Mouse (Mus musculus): Measurements from ENCODE around the gene Rbm15b. TPM values are rescaled to one million over a fixed set of nuclear protein-coding genes. Genes with fewer than 3 reads are reported as not detected.
A peak's percentile ranks its signal among the peaks of the same experiment; 100 is the strongest.

The Rbm15b gene
- polyA plus RNA-seq, 1 experiment from 2014 or later = 15.0 TPM

DNA sequence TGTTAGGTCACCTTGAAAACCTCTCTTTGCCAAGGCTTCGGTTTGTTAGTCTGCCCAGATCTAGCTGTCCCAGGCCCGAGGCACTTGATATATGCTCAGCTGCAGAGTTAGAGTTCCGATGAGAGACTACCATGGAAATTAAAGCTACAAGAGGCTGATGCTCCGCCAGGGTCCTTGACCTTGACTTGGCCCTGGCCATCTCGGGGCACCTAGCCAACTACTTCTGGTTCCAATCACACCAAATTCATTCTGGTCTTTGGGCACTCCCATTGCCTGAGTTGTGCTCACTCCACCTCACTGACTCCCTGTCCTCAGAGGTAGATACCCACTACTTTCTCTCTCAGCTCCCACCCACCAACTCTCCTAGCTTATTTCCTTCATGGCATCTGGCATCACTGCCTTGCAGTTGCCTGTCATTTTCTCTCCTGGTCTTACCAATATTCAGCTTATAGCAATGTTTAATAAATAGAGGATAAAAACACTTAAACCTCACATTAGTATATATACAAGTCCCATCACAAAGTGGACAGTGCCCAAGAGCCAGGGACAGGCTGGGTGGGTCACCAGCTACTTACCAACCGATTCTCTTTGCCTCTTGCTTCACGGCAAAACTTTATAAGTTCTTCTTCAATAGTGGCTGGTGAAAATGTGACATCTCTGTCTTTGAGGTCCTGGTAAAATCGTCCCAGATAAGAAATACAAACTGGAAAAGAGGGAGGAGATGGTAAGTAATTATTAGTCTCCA lies 3.4 kb upstream of the Rbm15b start:
- Histone ChIP-seq H3K9me3 (ENCODE audit: control insufficient read depth, low read depth, low read length) (no peaks in the 10 kb centered on the region), H3K36me3 (ENCODE audit: control insufficient read depth, insufficient read depth, low read length) (peaks cover 22% of the 10 kb centered on the region), H3K27ac (ENCODE audit: low read length) (no peak overlapping the region), H3K27me3 (ENCODE audit: control insufficient read depth, insufficient read depth, low read length) (no peaks in the 10 kb centered on the region), H3K4me3 (ENCODE audit: low read depth, low read length) (peak overlapping the region; percentile 88), H3K4me2 (replicated peaks; ENCODE audit: low read depth, low read length) (peak overlapping the region; percentile 65), H3K4me1 (ENCODE audit: control insufficient read depth, insufficient read depth, low read length) (peaks cover 14% of the 10 kb centered on the region), H3K9ac (replicated peaks; ENCODE audit: low read depth, low read length) (peak overlapping the region; percentile 82)
- WGBS = 64% methylated on average over 8 of the region's 8 CpGs
- no peak for ATAC-seq (ENCODE audit: insufficient number of reproducible peaks, insufficient read depth, low FRiP score, low read depth)

GRCm38 (mm10) chr9:106889321-106889720 lies 2.1 kb upstream of the Rbm15b start:
- H3K27me3 ChIP-seq (ENCODE audit: control insufficient read depth, insufficient read depth, low read length) = no peaks in the 10 kb centered on the region
- H3K4me2 ChIP-seq (replicated peaks; ENCODE audit: low read depth, low read length) = no peak overlapping the region
- H3K9ac ChIP-seq (replicated peaks; ENCODE audit: low read depth, low read length) = no peak overlapping the region
- ATAC-seq (ENCODE audit: insufficient number of reproducible peaks, insufficient read depth, low FRiP score, low read depth) = no peak
- H3K4me1 ChIP-seq (ENCODE audit: control insufficient read depth, insufficient read depth, low read length) = peaks cover 27% of the 10 kb centered on the region
- 80% methylated on average over 9 of the region's 9 CpGs for WGBS
- no peak overlapping the region for H3K27ac ChIP-seq (ENCODE audit: low read length)
- H3K9me3 ChIP-seq (ENCODE audit: control insufficient read depth, low read depth, low read length) = no peaks in the 10 kb centered on the region
- peaks cover 24% of the 10 kb centered on the region for H3K36me3 ChIP-seq (ENCODE audit: control insufficient read depth, insufficient read depth, low read length)
- no peak overlapping the region for H3K4me3 ChIP-seq (ENCODE audit: low read depth, low read length)

GRCm38 (mm10) chr9:106888346-106888745 lies 1.1 kb upstream of the Rbm15b start:
- WGBS = 98% methylated on average over 3 of the region's 3 CpGs
- H3K36me3 ChIP-seq (ENCODE audit: control insufficient read depth, insufficient read depth, low read length) = peaks cover 26% of the 10 kb centered on the region
- no peak overlapping the region for H3K9ac ChIP-seq (replicated peaks; ENCODE audit: low read depth, low read length)
- no peaks in the 10 kb centered on the region for H3K27me3 ChIP-seq (ENCODE audit: control insufficient read depth, insufficient read depth, low read length)
- no peaks in the 10 kb centered on the region for H3K9me3 ChIP-seq (ENCODE audit: control insufficient read depth, low read depth, low read length)
- no peak overlapping the region for H3K27ac ChIP-seq (ENCODE audit: low read length)
- H3K4me3 ChIP-seq (ENCODE audit: low read depth, low read length) = no peak overlapping the region
- peaks cover 35% of the 10 kb centered on the region for H3K4me1 ChIP-seq (ENCODE audit: control insufficient read depth, insufficient read depth, low read length)
- no peak for ATAC-seq (ENCODE audit: insufficient number of reproducible peaks, insufficient read depth, low FRiP score, low read depth)
- H3K4me2 ChIP-seq (replicated peaks; ENCODE audit: low read depth, low read length) = no peak overlapping the region

GRCm38 (mm10) chr9:106885901-106886731 lies 1.1 kb downstream of the Rbm15b start:
- Histone ChIP-seq H3K9me3 (ENCODE audit: control insufficient read depth, low read depth, low read length) (no peaks in the 10 kb centered on the region), H3K4me2 (replicated peaks; ENCODE audit: low read depth, low read length) (peak overlapping the region; percentile 99), H3K9ac (replicated peaks; ENCODE audit: low read depth, low read length) (peak overlapping the region; percentile 95), H3K36me3 (ENCODE audit: control insufficient read depth, insufficient read depth, low read length) (peaks cover 43% of the 10 kb centered on the region), H3K4me3 (ENCODE audit: low read depth, low read length) (peak overlapping the region; percentile 87), H3K4me1 (ENCODE audit: control insufficient read depth, insufficient read depth, low read length) (peaks cover 38% of the 10 kb centered on the region), H3K27ac (ENCODE audit: low read length) (peak overlapping the region; percentile 87), H3K27me3 (ENCODE audit: control insufficient read depth, insufficient read depth, low read length) (no peaks in the 10 kb centered on the region)
- WGBS = under 1% methylated on average over 85 of the region's 107 CpGs
- peak; percentile 15; the same call in 1 of the 2 replicates for ATAC-seq (ENCODE audit: insufficient number of reproducible peaks, insufficient read depth, low FRiP score, low read depth)

- Histone ChIP-seq H3K9ac (replicated peaks; ENCODE audit: low read depth, low read length) (peak overlapping the region; percentile 95), H3K36me3 (ENCODE audit: control insufficient read depth, insufficient read depth, low read length) (peaks cover 43% of the 10 kb centered on the region), H3K4me1 (ENCODE audit: control insufficient read depth, insufficient read depth, low read length) (peaks cover 31% of the 10 kb centered on the region), H3K27ac (ENCODE audit: low read length) (no peak overlapping the region), H3K27me3 (ENCODE audit: control insufficient read depth, insufficient read depth, low read length) (no peaks in the 10 kb centered on the region), H3K4me2 (replicated peaks; ENCODE audit: low read depth, low read length) (peak overlapping the region; percentile 99), H3K4me3 (ENCODE audit: low read depth, low read length) (peak overlapping the region; percentile 87), H3K9me3 (ENCODE audit: control insufficient read depth, low read depth, low read length) (no peaks in the 10 kb centered on the region)
- 12% methylated on average over 44 of the region's 44 CpGs for WGBS
- ATAC-seq (ENCODE audit: insufficient number of reproducible peaks, insufficient read depth, low FRiP score, low read depth) = no peak
Measured at GRCm38 (mm10) chr9:106884996-106885900, 2.0 kb downstream of the Rbm15b start.

- Histone ChIP-seq H3K9me3 (ENCODE audit: control insufficient read depth, low read depth, low read length) (no peaks in the 10 kb centered on the region), H3K27ac (ENCODE audit: low read length) (no peak overlapping the region), H3K4me2 (replicated peaks; ENCODE audit: low read depth, low read length) (peak overlapping the region; percentile 99), H3K4me3 (ENCODE audit: low read depth, low read length) (peak overlapping the region; percentile 87), H3K36me3 (ENCODE audit: control insufficient read depth, insufficient read depth, low read length) (peaks cover 40% of the 10 kb centered on the region), H3K4me1 (ENCODE audit: control insufficient read depth, insufficient read depth, low read length) (peaks cover 27% of the 10 kb centered on the region), H3K9ac (replicated peaks; ENCODE audit: low read depth, low read length) (peak overlapping the region; percentile 34; the same call in 1 of the 2 replicates), H3K27me3 (ENCODE audit: control insufficient read depth, insufficient read depth, low read length) (no peaks in the 10 kb centered on the region)
- WGBS = 21% methylated on average over 16 of the region's 16 CpGs
- no peak for ATAC-seq (ENCODE audit: insufficient number of reproducible peaks, insufficient read depth, low FRiP score, low read depth)
Measured at GRCm38 (mm10) chr9:106884306-106884705, 2.9 kb downstream of the Rbm15b start.

- H3K4me2 ChIP-seq (replicated peaks; ENCODE audit: low read depth, low read length) = no peak overlapping the region
- ATAC-seq (ENCODE audit: insufficient number of reproducible peaks, insufficient read depth, low FRiP score, low read depth) = no peak
- WGBS = 64% methylated on average over 3 of the region's 3 CpGs
- peaks cover 27% of the 10 kb centered on the region for H3K4me1 ChIP-seq (ENCODE audit: control insufficient read depth, insufficient read depth, low read length)
- no peaks in the 10 kb centered on the region for H3K9me3 ChIP-seq (ENCODE audit: control insufficient read depth, low read depth, low read length)
- no peak overlapping the region for H3K9ac ChIP-seq (replicated peaks; ENCODE audit: low read depth, low read length)
- no peak overlapping the region for H3K27ac ChIP-seq (ENCODE audit: low read length)
- no peaks in the 10 kb centered on the region for H3K27me3 ChIP-seq (ENCODE audit: control insufficient read depth, insufficient read depth, low read length)
- peaks cover 35% of the 10 kb centered on the region for H3K36me3 ChIP-seq (ENCODE audit: control insufficient read depth, insufficient read depth, low read length)
- no peak overlapping the region for H3K4me3 ChIP-seq (ENCODE audit: low read depth, low read length)
Measured at GRCm38 (mm10) chr9:106883085-106883484, 4.1 kb downstream of the Rbm15b start.

DNA sequence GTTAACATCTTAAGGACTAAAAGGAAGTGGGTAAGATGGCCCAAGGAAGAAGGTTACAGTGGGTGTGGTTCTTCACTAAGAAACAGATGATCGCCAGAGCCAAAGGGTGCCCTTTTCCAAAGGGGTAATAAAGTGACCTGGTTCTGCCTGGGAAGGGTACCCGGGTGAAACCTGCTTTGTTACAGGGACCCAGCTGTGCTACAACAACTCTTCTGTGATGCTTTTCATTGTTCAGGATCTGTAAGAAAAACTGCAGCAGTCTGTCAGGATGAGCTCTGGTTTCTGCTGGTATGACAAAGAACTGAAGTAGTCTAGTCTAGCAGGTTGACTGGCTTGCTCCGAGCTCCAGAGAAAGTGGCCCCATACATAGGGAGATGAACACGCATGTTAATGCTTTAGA lies 5.1 kb downstream of the Rbm15b start:
- peaks cover 41% of the 10 kb centered on the region for H3K36me3 ChIP-seq (ENCODE audit: control insufficient read depth, insufficient read depth, low read length)

More for the DNA sequence above, 5.1 kb downstream of the Rbm15b start:
- Histone ChIP-seq H3K27ac (ENCODE audit: low read length) (no peak overlapping the region), H3K4me3 (ENCODE audit: low read depth, low read length) (no peak overlapping the region), H3K27me3 (ENCODE audit: control insufficient read depth, insufficient read depth, low read length) (no peaks in the 10 kb centered on the region), H3K4me2 (replicated peaks; ENCODE audit: low read depth, low read length) (no peak overlapping the region), H3K9ac (replicated peaks; ENCODE audit: low read depth, low read length) (no peak overlapping the region), H3K4me1 (ENCODE audit: control insufficient read depth, insufficient read depth, low read length) (peaks cover 27% of the 10 kb centered on the region), H3K9me3 (ENCODE audit: control insufficient read depth, low read depth, low read length) (no peaks in the 10 kb centered on the region)
- ATAC-seq (ENCODE audit: insufficient number of reproducible peaks, insufficient read depth, low FRiP score, low read depth) = no peak
- 72% methylated on average over 4 of the region's 4 CpGs for WGBS

Measured in stomach, embryonic 14.5 days (tissue).